Mouse (Mus musculus) cerebellum, postnatal 14 days (tissue): Measurements from ENCODE around the gene Cdc14b.

ENCODE experiments used
- DNase-seq, 2 experiments: peaks; one replicate each; pipeline ENCODE4 v3.0.0; 2021; ENCODE audit warnings: mixed read lengths in 2 of 2

Gene Cdc14b

GRCm38 (mm10) chr13:64162626-64163025 is 112.5 kb downstream of the Cdc14b start:
- peak in 1 of 2 experiments; percentile 22 for DNase-seq

GRCm38 (mm10) chr13:64161916-64162611 is 113.0 kb downstream of the Cdc14b start:
- DNase-seq: no peak

GRCm38 (mm10) chr13:64161548-64161915 is 113.6 kb downstream of the Cdc14b start, which contains the start of gene Habp4:
TSS of gene Habp4 (plus strand) at chr13:64161824.
- peak; percentile 97 to 98 for DNase-seq

- DNase-seq: no peak
These were observed 118.1 kb downstream of the Cdc14b start for GRCm38 (mm10) chr13:64156966-64157365.

GRCm38 (mm10) chr13:64155171-64155571 is 119.9 kb downstream of the Cdc14b start:
- DNase-seq: no peak

GRCm38 (mm10) chr13:64154651-64155050 is 120.4 kb downstream of the Cdc14b start:
- DNase-seq: no peak

GRCm38 (mm10) chr13:64153751-64154267 is 121.3 kb downstream of the Cdc14b start:
- DNase-seq: peak; percentile 29

GRCm38 (mm10) chr13:64153083-64153682 is 121.9 kb downstream of the Cdc14b start, which contains the start of gene Zfp367:
TSS of gene Zfp367 (minus strand) at chr13:64153202.
- peak; percentile 96 for DNase-seq

GRCm38 (mm10) chr13:64152671-64153082 is 122.4 kb downstream of the Cdc14b start:
- DNase-seq: no peak

- peak; percentile 91 to 92 for DNase-seq
These were observed 122.8 kb downstream of the Cdc14b start for GRCm38 (mm10) chr13:64152241-64152669.

- no peak for DNase-seq
These were observed 125.0 kb downstream of the Cdc14b start for GRCm38 (mm10) chr13:64150121-64150520.
